Mouse (Mus musculus) liver, adult 2 months (tissue): ENCODE measurements at regions not wholly inside any gene's neighbourhood (a gene's known extent, or its start where the extent isn't known, plus 50 kb on each side); places are given as distances from the start of the nearest gene placed in this dataset.

ENCODE experiments used
- CTCF ChIP-seq: fragments of 200-500 bp; IDR thresholded peaks from 2 replicates; pipeline ENCODE4 v1.5.1; 2011; ENCODE audit warnings: low read depth, low read length, control low read depth
- POLR2A ChIP-seq: fragments of 200-500 bp; IDR thresholded peaks from 2 replicates; pipeline ENCODE4 v1.6.1; 2011; ENCODE audit warnings: low read length, control low read depth; ENCODE audit not compliant: insufficient read depth; ENCODE audit errors: extremely low read depth

DNA sequence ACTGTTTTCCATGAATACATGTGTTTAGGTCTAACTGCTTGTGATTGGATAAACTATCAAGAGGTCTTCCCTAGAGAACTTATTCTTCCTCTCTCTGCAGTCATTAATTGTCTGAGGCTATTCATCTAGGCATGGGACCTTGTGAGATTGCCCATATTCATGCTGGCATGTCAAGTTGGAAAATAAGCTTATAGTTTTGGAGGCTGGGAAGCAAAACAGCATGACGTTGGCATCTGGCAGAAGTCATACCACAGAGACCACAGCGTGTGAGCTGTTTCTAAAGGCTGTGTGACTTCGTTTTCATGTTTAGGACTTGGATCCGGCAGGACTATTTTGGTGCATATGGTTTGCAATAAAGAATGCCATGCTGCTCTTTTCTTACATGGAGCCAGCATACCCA, 185.5 kb upstream of the Cblb start:
- no peak for TF ChIP-seq CTCF
- no peak for TF ChIP-seq POLR2A
